Mouse (Mus musculus): ENCODE measurements at regions not wholly inside any gene's neighbourhood (a gene's known extent, or its start where the extent isn't known, plus 50 kb on each side); places are given as distances from the start of the nearest gene placed in this dataset.

- TF ChIP-seq POLR2A (IDR thresholded peaks at IDR 0.05; ENCODE audit: insufficient read length, low read depth) (no peak), CEBPB (IDR thresholded peaks at IDR 0.05; ENCODE audit: insufficient read depth, poor library complexity, severe bottlenecking) (no peak), REST (IDR thresholded peaks at IDR 0.05; ENCODE audit: insufficient read depth, insufficient read length) (no peak), USF1 (IDR thresholded peaks at IDR 0.05; ENCODE audit: low read depth) (no peak), MAX (IDR thresholded peaks at IDR 0.05; ENCODE audit: low read depth) (no peak), MYOG (IDR thresholded peaks at IDR 0.05; ENCODE audit: control insufficient read depth in 1 of 3, insufficient read depth in 1 of 3, insufficient read length in 2 of 3, low read depth in 2 of 3) (peak in 2 of 3 experiments; percentile 28 to 44), TCF12 (IDR thresholded peaks at IDR 0.05; ENCODE audit: insufficient read depth, poor library complexity, severe bottlenecking) (no peak), E2F4 (IDR thresholded peaks at IDR 0.05; ENCODE audit: insufficient read depth) (no peak)
Measured at GRCm38 (mm10) chr10:23530715-23531114, 180.1 kb upstream of the Eya4 start.

Measured in myocyte (in vitro differentiated cells).